Mouse (Mus musculus) gastrocnemius, postnatal 14 days (tissue): ENCODE measurements around the gene Lnx2. TPM values are rescaled to one million over a fixed set of nuclear protein-coding genes. Genes with fewer than 3 reads are reported as not detected.
A peak's percentile ranks its signal among the peaks of the same experiment; 100 is the strongest.

ENCODE experiments used
- DNase-seq: peaks from one replicate; pipeline ENCODE4 v3.0.0; 2021; ENCODE audit warnings: mixed read lengths
- intact Hi-C: fragments of 180-260 bp; cut with DNase I; formaldehyde crosslinking; loops from one replicate; pipeline ENCODE4 v1.15.1; 2025; ENCODE audit warnings: low total_unique reads
- total RNA-seq, 2 experiments: library from RNA; stranded (reverse); gene quantifications; 2 replicates each; pipeline ENCODE4 v1.2.3; 2021

The Lnx2 gene
- total RNA-seq, 2 experiments from 2014 or later: 5.6 to 5.9 TPM

DNA sequence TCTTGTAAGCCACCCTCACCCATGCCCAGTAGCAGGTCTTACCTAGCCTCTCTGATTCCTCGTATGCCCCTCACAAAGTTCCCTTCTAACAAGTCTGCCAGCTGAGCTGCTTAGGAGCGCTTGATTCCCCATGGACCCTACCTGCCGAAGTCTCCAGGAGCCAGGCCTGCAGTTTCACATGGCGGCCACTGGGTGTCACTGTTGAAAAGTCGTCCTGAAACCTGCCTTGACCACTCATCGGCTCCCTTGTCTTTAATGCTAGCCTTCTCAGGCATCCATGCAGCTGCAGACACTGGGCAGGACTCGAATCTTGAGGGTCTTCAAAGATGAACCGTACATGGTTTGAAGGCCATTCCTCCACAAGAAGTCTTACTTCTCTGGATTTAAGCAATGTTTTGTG lies 93.2 kb downstream of the Lnx2 start:
- intact Hi-C loops: no loop called here
- peak; percentile 28 for DNase-seq

DNA sequence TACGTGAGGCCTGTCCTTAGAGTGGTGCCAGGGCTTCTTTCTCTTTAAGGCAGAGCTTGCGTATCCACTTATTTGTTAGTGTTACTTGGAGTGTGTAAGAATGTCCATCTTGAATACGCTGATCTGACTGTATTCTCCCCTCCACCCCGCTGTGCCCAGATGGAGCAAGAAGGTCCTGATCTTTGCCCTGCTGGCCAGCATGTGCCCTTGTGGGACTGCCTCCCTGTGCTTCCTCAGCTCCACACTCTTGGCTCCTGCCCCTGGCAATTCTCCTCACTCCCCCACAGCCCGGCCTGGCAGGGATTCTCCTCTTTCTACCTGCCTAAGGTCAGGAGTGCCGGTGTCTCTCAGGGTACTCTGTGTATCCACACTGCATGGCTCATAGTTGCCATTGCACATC lies 95.0 kb downstream of the Lnx2 start:
- DNase-seq: no peak
- intact Hi-C loops: no loop called here

DNA sequence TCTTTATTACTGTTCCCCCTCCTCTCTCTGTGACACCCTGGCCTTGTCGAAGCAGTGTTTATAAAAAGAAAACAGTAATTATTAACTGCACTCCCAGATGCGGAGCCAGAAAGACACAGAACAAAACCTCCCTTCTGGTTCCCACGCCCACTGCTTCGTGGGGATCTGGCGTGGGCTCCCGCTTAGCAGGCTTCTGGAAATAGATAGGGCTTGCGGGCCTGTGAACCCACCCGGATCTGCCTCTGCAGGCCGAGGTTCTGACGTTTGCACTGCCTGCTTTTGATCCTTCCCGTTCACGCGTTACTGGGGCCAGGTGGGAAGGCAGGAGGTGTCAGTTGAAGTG lies 101.6 kb downstream of the Lnx2 start:
- intact Hi-C loops: no loop called here

DNA sequence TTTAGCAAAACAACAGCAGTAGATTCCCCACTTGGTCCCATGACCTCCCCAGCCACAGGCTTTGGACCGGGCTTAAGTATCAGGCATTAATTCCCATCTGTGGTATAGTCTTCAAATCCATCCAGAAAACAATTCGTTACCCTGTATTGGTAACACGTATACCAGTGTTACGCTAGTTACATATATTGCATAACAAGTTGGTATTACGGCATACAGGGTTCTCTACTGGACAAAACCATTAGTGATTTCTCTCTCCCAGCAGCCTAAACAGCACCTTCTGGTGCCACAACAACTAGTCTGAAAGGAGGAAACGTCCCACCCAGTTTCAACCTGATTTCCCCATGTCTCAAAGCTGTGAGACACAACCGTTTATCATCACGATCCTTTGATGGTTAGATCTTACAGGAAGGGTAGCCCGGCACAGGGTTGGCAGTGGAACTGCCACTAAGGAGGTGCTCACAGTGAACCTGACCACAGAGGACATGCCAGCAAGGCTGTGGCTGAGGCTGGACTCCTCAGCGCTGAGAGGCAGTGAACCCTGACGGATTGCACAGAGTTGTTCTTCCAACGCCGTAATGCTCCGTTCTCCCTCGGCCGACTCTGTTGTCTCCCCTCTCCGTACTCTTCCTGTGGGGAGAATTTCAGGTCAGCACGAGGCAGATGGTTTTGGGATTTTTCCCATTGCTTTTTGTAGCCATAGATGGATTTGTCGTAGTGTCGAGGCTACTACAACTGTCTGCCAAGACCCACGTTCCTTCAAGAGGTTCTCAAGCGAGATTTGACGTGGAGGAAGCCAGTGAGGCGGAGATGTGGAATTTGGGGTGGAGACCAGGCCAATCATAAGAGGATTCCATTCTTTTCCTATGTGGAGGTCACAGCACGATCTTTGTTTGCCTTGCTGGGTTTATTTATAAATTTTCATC lies 102.3 kb downstream of the Lnx2 start:
- intact Hi-C loops: no loop called here

More for the DNA sequence above, 101.6 kb downstream of the Lnx2 start:
- DNase-seq: no peak

DNA sequence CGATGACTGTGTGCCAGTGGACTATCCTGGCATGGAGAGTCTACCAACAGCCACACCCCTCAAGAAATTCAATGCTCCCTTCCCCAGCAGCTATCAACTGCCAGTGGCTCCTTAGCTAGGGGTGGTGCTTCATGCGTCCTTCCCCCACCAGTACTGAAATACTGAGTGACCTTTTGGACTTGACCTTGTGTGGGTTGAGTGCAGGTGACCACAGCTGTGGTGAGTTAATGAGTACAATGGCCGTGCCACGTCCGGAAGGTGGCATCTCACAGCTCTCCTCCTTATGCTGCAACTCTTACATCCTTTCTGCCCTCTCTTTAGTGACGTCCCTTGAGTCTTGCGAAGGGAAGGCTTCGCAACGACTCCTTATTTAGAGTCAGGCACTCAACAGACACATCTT lies 103.0 kb downstream of the Lnx2 start:
- intact Hi-C loops: no loop called here
- no peak for DNase-seq

More for the DNA sequence above, 102.3 kb downstream of the Lnx2 start:
- no peak for DNase-seq

DNA sequence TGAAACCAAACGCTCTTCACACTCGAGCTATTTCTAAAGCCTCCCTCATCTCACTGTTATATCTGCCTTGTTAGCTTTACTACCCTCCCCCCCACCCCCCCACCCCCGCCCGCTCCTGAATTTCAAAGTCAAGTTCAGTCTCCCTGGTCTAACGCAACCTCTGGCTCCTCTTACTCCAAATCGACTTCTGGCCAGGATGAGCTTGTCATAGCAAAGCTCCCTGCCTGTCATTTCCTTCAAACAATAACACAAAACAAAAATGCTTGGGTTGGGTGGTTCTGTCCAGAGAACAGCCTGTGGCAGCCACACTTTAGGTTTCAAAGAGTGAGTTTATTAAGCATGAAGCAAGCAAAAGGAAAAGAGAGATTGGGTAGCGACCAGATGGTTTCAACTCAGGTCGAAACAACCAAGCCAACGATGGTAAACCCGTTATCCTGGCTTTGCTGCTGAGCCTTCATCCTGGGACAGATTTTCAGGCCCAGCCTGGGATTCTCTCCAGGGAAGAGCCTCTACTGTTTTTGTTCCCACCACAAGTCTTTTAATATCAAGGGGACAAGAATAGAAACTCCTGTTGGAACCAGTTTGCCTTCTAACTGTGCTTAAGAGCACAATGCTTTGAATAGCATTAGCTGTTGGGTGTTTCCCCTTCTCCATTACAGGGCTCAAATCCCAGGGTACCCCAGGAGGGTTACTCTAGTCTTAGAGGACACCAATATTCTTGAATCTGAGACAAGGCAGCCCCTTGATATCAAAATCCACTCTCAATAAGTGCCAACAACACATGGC lies 104.4 kb downstream of the Lnx2 start:
- no peak for DNase-seq
- intact Hi-C loops: no loop called here

DNA sequence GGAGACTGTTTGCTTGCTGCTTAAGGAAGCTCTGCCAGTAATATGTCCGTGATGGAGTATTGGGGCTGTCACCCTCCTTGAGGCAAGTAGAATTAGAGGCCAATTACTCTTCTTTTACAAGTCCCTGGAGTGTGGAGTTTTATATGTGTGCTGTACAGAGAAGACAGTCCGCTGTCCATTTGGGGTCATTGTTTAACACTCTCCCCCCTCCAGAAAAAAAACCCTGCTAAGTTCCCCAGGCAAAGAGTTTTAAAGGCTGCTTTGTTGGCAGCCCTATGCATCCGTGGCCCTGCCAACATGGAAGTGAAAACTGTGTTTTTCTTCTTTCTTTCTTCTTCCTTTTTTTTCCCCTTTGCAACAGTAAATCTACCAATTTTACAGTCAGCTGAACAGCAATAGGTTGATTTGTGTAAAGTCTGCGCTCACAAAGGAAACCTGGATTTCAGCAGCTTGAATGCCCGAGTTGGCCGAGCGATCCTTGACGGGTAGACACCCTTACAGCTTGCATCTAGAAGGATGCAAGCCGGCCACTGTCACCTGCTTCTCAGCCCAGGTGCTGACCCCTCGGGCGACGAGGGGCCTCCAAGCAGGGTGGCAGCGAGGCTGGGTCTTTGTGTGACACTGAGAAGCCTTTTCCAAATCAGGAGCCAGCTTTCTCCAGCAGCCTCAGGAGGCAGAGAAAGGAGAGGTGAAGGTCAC lies 107.5 kb downstream of the Lnx2 start:
- intact Hi-C loops: no loop called here
- no peak for DNase-seq

Other genes with a start within 250 kb of the Lnx2 start
- gene Rpl21, start 243.7 kb downstream of the Lnx2 start, total RNA-seq: 100 to 1,000 TPM; 184 to 212 TPM
- gene Rasl11a, start 231.5 kb downstream of the Lnx2 start, total RNA-seq: 1 to 10 TPM; 3.0 to 3.4 TPM
- gene Gtf3a, start 127.9 kb downstream of the Lnx2 start, total RNA-seq: 10 to 100 TPM; 22.1 to 25.1 TPM
- gene Mtif3, start 112.8 kb downstream of the Lnx2 start, total RNA-seq: 10 to 100 TPM; 21.8 to 24.3 TPM
- gene Polr1d, start 464 bp upstream of the Lnx2 start, total RNA-seq: 10 to 100 TPM; 87.1 to 94.8 TPM
- not detected for gene Gsx1, start 112.1 kb upstream of the Lnx2 start, total RNA-seq
- not detected for gene Pdx1, start 193.4 kb upstream of the Lnx2 start, total RNA-seq
- not detected for gene Cdx2, start 230.7 kb upstream of the Lnx2 start, total RNA-seq
- not detected for gene Urad, start 245.9 kb upstream of the Lnx2 start, total RNA-seq